Mouse (Mus musculus) ES-E14 (cell line): ENCODE measurements around the gene Slc25a54.

Experiments used
- CHD2 ChIP-seq: IDR thresholded peaks from 2 replicates; pipeline ENCODE4 v1.6.1; 2014; ENCODE audit warnings: mild to moderate bottlenecking, low read depth, low read length, inconsistent platforms
- HCFC1 ChIP-seq: IDR thresholded peaks from 2 replicates; pipeline ENCODE4 v1.6.1; 2012; ENCODE audit warnings: low read length, inconsistent platforms, borderline replicate concordance; ENCODE audit not compliant: insufficient read depth
- MAFK ChIP-seq: IDR thresholded peaks from 2 replicates; pipeline ENCODE4 v1.6.1; 2014; ENCODE audit warnings: mild to moderate bottlenecking, low read depth, low read length, inconsistent platforms; ENCODE audit not compliant: insufficient read depth
- ZC3H11A ChIP-seq: IDR thresholded peaks from 2 replicates; pipeline ENCODE4 v1.6.1; 2012; ENCODE audit warnings: low read depth, mild to moderate bottlenecking, inconsistent platforms, low read length, borderline replicate concordance
- ZNF384 ChIP-seq: IDR thresholded peaks from 2 replicates; pipeline ENCODE4 v1.6.1; 2012; ENCODE audit warnings: low read depth, low read length, inconsistent platforms

- TF ChIP-seq ZC3H11A (no peak), CHD2 (no peak), MAFK (no peak), HCFC1 (no peak), ZNF384 (no peak)
These were observed 49.5 kb downstream of the Slc25a54 start for GRCm38 (mm10) chr3:109129768-109130167.
